Mouse (Mus musculus) heart, postnatal 0 days (tissue): ENCODE results near the gene Ppef2. TPM values are rescaled to one million over a fixed set of nuclear protein-coding genes. Genes with fewer than 3 reads are reported as not detected.

Experiments used
- ATAC-seq: fragments of 200-750 bp; cut with Nextera tagmentation; 2 replicates; pipeline ENCODE4 v1.8.0; 2017; ENCODE audit warnings: low read depth, moderate number of reproducible peaks, moderate library complexity; ENCODE audit not compliant: insufficient read depth
- DNase-seq: peaks from one replicate; pipeline ENCODE4 v3.0.0-alpha.2; 2016; ENCODE audit warnings: low spot score
- H3K27ac ChIP-seq: fragments of 300-500 bp; sonication (generic); 2 replicates; pipeline ENCODE4 v1.5.1; 2014; ENCODE audit warnings: low read depth, mild to moderate bottlenecking
- H3K27me3 ChIP-seq: fragments of 300-500 bp; sonication (generic); 2 replicates; pipeline ENCODE4 v1.6.1; 2014; ENCODE audit warnings: low read length, mixed read lengths; ENCODE audit not compliant: control insufficient read depth, insufficient read depth
- H3K36me3 ChIP-seq: fragments of 300-500 bp; sonication (generic); replicated peaks from 2 replicates; pipeline ENCODE4 v1.6.1; 2014; ENCODE audit warnings: low read length, mixed read lengths; ENCODE audit not compliant: control insufficient read depth, insufficient read depth
- H3K4me1 ChIP-seq: fragments of 300-500 bp; sonication (generic); 2 replicates; pipeline ENCODE4 v1.6.1; 2014; ENCODE audit warnings: antibody characterized with exemption; ENCODE audit not compliant: control insufficient read depth, insufficient read depth
- H3K4me2 ChIP-seq: fragments of 300-500 bp; sonication (generic); 2 replicates; pipeline ENCODE4 v1.6.1; 2014; ENCODE audit warnings: low read depth, mild to moderate bottlenecking, low read length, moderate library complexity
- H3K4me3 ChIP-seq: fragments of 300-500 bp; sonication (generic); 2 replicates; pipeline ENCODE4 v1.5.1; 2014; ENCODE audit warnings: low read depth, low read length
- H3K9ac ChIP-seq: fragments of 300-500 bp; sonication (generic); replicated peaks from 2 replicates; pipeline ENCODE4 v1.6.1; 2014; ENCODE audit warnings: low read depth, low read length, mixed read lengths
- H3K9me3 ChIP-seq: fragments of 300-500 bp; sonication (generic); replicated peaks from 2 replicates; pipeline ENCODE4 v1.6.1; 2016; ENCODE audit warnings: low read length; ENCODE audit not compliant: control insufficient read depth
- CTCF ChIP-seq: IDR thresholded peaks from 2 replicates; pipeline ENCODE4 v1.5.1; 2016; ENCODE audit warnings: antibody characterized with exemption, control low read depth, low read depth
- EP300 ChIP-seq: IDR thresholded peaks from 2 replicates; pipeline ENCODE4 v1.6.1; 2016; ENCODE audit warnings: antibody characterized with exemption, low read depth
- WGBS: fragments of 180-500 bp; shearing (Covaris S2); extraction: QIAGEN DNeasy Blood & Tissue Kit; methylation state at CpG from one replicate; pipeline ENCODE4 v1.1.7; 2014; 5-methylcytosine and 5-hydroxymethylcytosine counted together
- polyA plus RNA-seq: library from polyadenylated mRNA; unstranded; fragments of >200 nt; fragmentation: Nextera tagmentation; extraction: Ambion mirVana; gene quantifications from 2 replicates; pipeline ENCODE4 v1.2.1, GENCODE M21; 2015
- total RNA-seq: library from RNA; depleted of rRNA; stranded (reverse); fragments of >200 nt; gene quantifications from 2 replicates; pipeline ENCODE4 v1.2.3, GENCODE M21; 2014; ENCODE audit warnings: low replicate concordance

Gene Ppef2
- total and polyA plus RNA-seq, 2 experiments from 2014 or later, result not detected

DNA sequence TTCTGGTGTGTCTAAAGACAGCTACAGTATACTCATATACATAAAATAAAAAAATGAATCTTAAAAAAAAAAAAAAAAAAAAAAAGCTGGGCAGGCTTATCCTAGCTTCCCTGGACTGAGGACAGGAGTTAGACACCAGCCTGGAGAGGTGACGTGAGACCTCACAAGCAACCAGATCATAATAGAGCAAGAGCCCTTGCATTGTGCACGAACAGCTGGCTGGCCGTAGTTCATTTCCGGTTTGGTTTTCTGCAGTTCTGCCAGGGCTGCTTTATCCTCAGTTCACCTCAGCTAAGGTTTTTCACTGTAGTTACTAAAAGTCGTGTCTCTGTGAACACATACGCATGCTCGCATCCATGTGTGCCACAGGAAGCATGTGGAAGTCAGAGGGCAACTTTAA, 28.3 kb downstream of the Ppef2 start:
- ATAC-seq (no peak), DNase-seq (no peak)
- Histone ChIP-seq H3K9me3 (no peaks in the 10 kb centered on the region), H3K4me2 (no peak overlapping the region), H3K27me3 (no peaks in the 10 kb centered on the region), H3K27ac (no peak overlapping the region), H3K4me3 (no peak overlapping the region), H3K4me1 (no peaks in the 10 kb centered on the region), H3K36me3 (no peaks in the 10 kb centered on the region), H3K9ac (no peak overlapping the region)
- TF ChIP-seq CTCF (no peak), EP300 (no peak)
- WGBS, result 76% methylated on average over 7 of the region's 7 CpGs

DNA sequence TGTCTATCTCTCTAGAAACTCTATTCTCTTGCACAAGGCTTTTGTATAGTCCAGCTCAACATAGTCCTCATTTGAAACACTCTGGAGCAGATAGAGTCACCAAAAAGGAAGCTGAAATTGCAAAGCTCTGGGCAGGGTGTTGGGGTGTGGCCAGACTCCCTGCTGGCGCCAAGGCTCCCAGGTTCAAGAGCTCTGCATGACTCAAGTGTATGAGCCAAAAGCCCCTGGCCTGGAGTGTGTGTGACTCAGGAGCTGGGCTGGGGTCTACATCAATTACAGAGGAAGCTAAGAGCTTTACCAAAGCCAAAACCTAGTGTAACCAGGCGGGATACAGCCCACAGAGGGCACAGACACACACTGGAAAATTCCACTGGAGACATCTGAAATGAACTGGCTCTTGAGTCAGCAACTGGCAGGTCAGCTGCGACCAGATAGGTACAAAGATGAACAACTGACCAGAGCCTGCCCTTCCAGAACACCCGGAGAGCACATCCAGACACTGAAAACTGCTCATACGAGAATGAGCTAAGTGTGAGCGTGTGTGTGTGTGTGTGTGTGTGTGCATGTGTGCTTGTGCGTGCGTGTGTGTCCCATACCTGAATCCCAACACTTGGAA, 35.7 kb downstream of the Ppef2 start:
- Histone ChIP-seq H3K27me3 (no peaks in the 10 kb centered on the region), H3K27ac (no peak overlapping the region), H3K4me3 (no peak overlapping the region), H3K4me1 (no peaks in the 10 kb centered on the region), H3K9me3 (no peaks in the 10 kb centered on the region), H3K36me3 (no peaks in the 10 kb centered on the region), H3K4me2 (no peak overlapping the region), H3K9ac (no peak overlapping the region)
- 83% methylated on average over 8 of the region's 8 CpGs for WGBS
- DNase-seq (no peak), ATAC-seq (no peak)
- TF ChIP-seq EP300, result no peak
- no peak for TF ChIP-seq CTCF

DNA sequence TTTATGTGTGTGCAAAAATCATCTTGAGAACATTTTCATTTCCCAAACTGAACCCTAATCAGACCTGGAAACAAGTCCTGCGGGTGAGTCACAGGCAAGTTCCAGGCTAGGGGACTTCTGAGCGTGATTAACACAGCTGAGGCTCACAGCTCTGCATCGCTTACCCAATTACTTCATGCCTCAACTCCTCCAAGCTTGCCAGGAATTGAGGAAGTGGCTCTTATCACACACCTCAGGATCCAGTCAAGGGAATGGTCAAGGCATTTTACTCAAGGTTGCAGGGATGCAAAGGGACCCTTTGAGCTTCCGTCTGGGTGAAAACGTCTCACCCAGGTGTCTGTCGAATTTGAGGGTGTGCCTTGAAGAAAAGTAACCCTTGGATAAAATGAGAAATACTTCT, 36.3 kb downstream of the Ppef2 start:
- TF ChIP-seq EP300 (no peak), CTCF (no peak)
- H3K27ac ChIP-seq, result no peak overlapping the region
- DNase-seq (no peak), ATAC-seq (no peak)
- no peaks in the 10 kb centered on the region for H3K27me3 ChIP-seq
- no peaks in the 10 kb centered on the region for H3K9me3 ChIP-seq
- no peak overlapping the region for H3K4me3 ChIP-seq
- no peaks in the 10 kb centered on the region for H3K4me1 ChIP-seq
- H3K4me2 ChIP-seq, result no peak overlapping the region
- no peak overlapping the region for H3K9ac ChIP-seq
- no peaks in the 10 kb centered on the region for H3K36me3 ChIP-seq
- WGBS, result 36% methylated on average over 6 of the region's 6 CpGs

DNA sequence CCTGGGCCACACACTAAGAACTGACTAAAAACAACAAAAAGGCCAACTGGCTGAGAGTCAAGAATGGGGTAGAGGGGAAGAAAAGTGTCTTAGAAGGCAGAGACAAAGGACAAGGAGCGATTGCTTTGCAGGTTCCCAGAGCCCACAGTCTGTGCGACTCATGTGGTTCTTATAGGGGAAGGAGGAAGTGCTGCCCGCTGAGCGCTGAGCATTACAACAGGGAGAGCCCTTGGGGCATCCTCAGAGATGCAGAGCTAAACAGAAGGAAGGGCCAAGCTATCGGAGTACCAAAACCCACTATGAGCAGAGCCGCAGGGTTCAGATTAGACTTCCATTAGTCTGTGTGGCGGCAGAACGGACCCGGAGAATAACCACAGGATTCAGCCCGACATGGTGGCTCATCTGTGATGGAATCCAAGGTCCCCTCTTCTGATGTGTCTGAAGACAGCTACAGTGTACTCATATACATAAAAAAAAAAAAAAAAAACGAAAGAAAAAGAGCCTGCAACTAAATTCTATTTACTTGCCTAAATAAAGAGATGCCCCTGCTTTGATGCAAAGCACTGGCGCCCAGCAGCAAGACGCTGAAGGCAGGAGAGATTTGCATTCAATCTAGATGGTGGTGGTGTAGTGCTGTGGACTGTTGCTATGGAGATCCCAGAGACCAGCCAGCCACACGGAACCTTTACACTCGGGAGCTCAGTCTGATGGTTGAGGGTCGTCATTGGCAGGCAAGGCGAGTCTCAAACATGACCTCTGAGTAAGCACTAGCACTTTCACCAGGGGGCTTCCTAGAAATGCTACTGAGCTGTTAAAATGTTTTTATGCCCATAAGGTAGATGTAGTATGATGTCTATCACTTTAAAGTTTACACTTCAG, 36.9 kb downstream of the Ppef2 start:
- 59% methylated on average over 17 of the region's 17 CpGs for WGBS
- no peaks in the 10 kb centered on the region for H3K36me3 ChIP-seq
- no peak overlapping the region for H3K9ac ChIP-seq
- no peaks in the 10 kb centered on the region for H3K9me3 ChIP-seq
- no peak overlapping the region for H3K4me2 ChIP-seq
- DNase-seq, result no peak
- no peak for TF ChIP-seq EP300
- TF ChIP-seq CTCF, result no peak
- no peak overlapping the region for H3K4me3 ChIP-seq
- ATAC-seq, result no peak
- H3K4me1 ChIP-seq, result no peaks in the 10 kb centered on the region
- no peaks in the 10 kb centered on the region for H3K27me3 ChIP-seq
- no peak overlapping the region for H3K27ac ChIP-seq

DNA sequence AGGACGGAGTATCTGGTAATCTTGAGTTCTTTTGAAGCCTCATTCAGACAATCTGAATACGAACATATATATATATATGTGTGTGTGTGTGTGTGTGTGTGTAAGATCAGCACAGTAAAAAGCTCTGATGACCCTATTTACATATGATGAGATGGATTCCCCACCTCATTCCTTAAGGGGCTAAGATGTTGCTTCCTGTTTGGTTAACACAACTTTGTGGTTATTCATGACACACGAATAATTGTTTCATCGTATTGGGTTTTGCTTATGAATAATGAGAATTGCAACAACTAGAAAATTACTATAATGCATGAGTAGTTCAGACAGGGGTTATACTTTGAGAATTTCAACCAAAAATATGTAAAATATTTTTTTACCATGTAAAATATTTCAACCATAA, 40.8 kb downstream of the Ppef2 start, which contains the start of gene U90926:
Gene U90926 (minus strand): TSS at position 101 of the 400 bp plus-strand sequence.
- ATAC-seq (no peak), DNase-seq (no peak)
- Histone ChIP-seq H3K36me3 (no peaks in the 10 kb centered on the region), H3K4me2 (no peak within 1 kb of the TSS), H3K4me3 (no peak within 1 kb of the TSS), H3K27ac (no peak within 1 kb of the TSS), H3K27me3 (no peaks in the 10 kb centered on the region), H3K4me1 (no peaks in the 10 kb centered on the region), H3K9me3 (no peaks in the 10 kb centered on the region), H3K9ac (no peak within 1 kb of the TSS)
- TF ChIP-seq CTCF, result no peak
- TF ChIP-seq EP300, result no peak
- WGBS, result 91% methylated on average over 4 of the region's 4 CpGs
